ENCODE assay signal across 9 mouse cellular contexts in genomic region chr5:26006937-26007695, GRCm38 (mm10). TPM values are rescaled to one million over a fixed set of nuclear protein-coding genes. Genes with fewer than 3 reads are reported as not detected.
DNase-seq lines count a peak whose midpoint lies in the region; ATAC-seq and TF ChIP-seq lines count a peak whose summit lies in the region.
"Not testable (repeated sequence)": the region's sequence is repeated elsewhere in the genome, so short reads cannot be mapped to it uniquely, and the experiment has no call there.
"Had no signal": no experiment of that assay in that cellular context is flagged by ENCODE, and none has a peak within 500 bp of the region (broad histone marks: within the 10 kb centered on the region; RNA-seq: fewer than 3 reads in every experiment).

No protein-coding gene starts in this region.

- not testable (repeated sequence) for H3K4me1 ChIP-seq in embryonic facial prominence, embryonic 13.5 days; heart, embryonic 10.5 days; intestine, postnatal 0 days (replicated peaks; ENCODE audit: control insufficient read depth, insufficient read depth, low read length); limb, embryonic 10.5 days; midbrain, embryonic 11.5 days (ENCODE audit: control insufficient read depth, insufficient read depth, low read length)

- peak overlapping the region; percentile 55 for H3K4me2 ChIP-seq in embryonic facial prominence, embryonic 13.5 days
- peak overlapping the region; percentile 45 for H3K4me2 ChIP-seq in intestine, postnatal 0 days (replicated peaks; ENCODE audit: low read depth)
- H3K4me2 ChIP-seq in midbrain, embryonic 11.5 days: peak overlapping the region; percentile 54

- not testable (repeated sequence) for H3K9me3 ChIP-seq in embryonic facial prominence, embryonic 13.5 days; heart, embryonic 10.5 days; intestine, postnatal 0 days (ENCODE audit: control insufficient read depth); limb, embryonic 10.5 days (replicated peaks); midbrain, embryonic 11.5 days (ENCODE audit: control insufficient read depth, low read length)

- H3K9ac ChIP-seq in embryonic facial prominence, embryonic 13.5 days: 0 out of 2 replicates have a peak overlapping the region, but pooled peaks have one; percentile 1
- not testable (repeated sequence) for H3K9ac ChIP-seq in intestine, postnatal 0 days (ENCODE audit: low read depth, low read length)
- peak overlapping the region; percentile 29 for H3K9ac ChIP-seq in midbrain, embryonic 11.5 days (ENCODE audit: low read length)

- 19% methylated on average over 45 of the region's 45 CpGs for WGBS in embryonic facial prominence, embryonic 13.5 days
- 14% methylated on average over 45 of the region's 45 CpGs for WGBS in heart, embryonic 10.5 days
- 16% methylated on average over 43 of the region's 45 CpGs for WGBS in intestine, postnatal 0 days
- WGBS in limb, embryonic 10.5 days: 18% methylated on average over 45 of the region's 45 CpGs
- WGBS in midbrain, embryonic 11.5 days: 17% methylated on average over 42 of the region's 45 CpGs

- TF ChIP-seq POLR2A in brain, embryonic 14.5 days (IDR thresholded peaks at IDR 0.05; ENCODE audit: borderline replicate concordance, extremely low read depth, insufficient read depth, insufficient read length, poor library complexity, severe bottlenecking): not testable (repeated sequence)

- peak; percentile 82 for ATAC-seq in embryonic facial prominence, embryonic 13.5 days (ENCODE audit: insufficient number of reproducible peaks, insufficient read depth, low FRiP score, low TSS enrichment, low read depth)
- ATAC-seq in intestine, postnatal 0 days: peak; percentile 47
- peak; percentile 90 for ATAC-seq in midbrain, embryonic 11.5 days (ENCODE audit: low FRiP score)

- H3K27me3 ChIP-seq in embryonic facial prominence, embryonic 13.5 days: peaks cover 13% of the 10 kb centered on the region
- H3K27me3 ChIP-seq in heart, embryonic 10.5 days (ENCODE audit: insufficient read depth, poor library complexity, severe bottlenecking): peaks cover 10% of the 10 kb centered on the region
- not testable (repeated sequence) for H3K27me3 ChIP-seq in intestine, postnatal 0 days (replicated peaks; ENCODE audit: control insufficient read depth, insufficient read depth, low read length); midbrain, embryonic 11.5 days (ENCODE audit: control insufficient read depth, insufficient read depth, low read length)
- H3K27me3 ChIP-seq in limb, embryonic 10.5 days (ENCODE audit: low read depth, poor library complexity, severe bottlenecking): peaks cover 21% of the 10 kb centered on the region

- H3K27ac ChIP-seq in embryonic facial prominence, embryonic 13.5 days; heart, embryonic 10.5 days; intestine, postnatal 0 days (ENCODE audit: low read depth, low read length); limb, embryonic 10.5 days; midbrain, embryonic 11.5 days (ENCODE audit: low read depth, low read length): not testable (repeated sequence)

- not testable (repeated sequence) for TF ChIP-seq CTCF in brain, embryonic 14.5 days (IDR thresholded peaks at IDR 0.05; ENCODE audit: borderline replicate concordance, extremely low read depth, insufficient read depth, insufficient read length); intestine, postnatal 0 days (IDR thresholded peaks at IDR 0.05; ENCODE audit: low read depth)

- DNase-seq in brain, embryonic 14.5 days (ENCODE audit: low read depth): peak; percentile 70
- DNase-seq in heart, embryonic 10.5 days (ENCODE audit: low spot score): peak; percentile 83
- peak; percentile 62 for DNase-seq in limb, embryonic 10.5 days (ENCODE audit: low spot score)
- peak; percentile 95 for DNase-seq in midbrain, embryonic 11.5 days (ENCODE audit: low spot score, missing footprints)
- peak; percentile 21 for DNase-seq in right cerebral cortex, postnatal 14 days

- H3K4me3 ChIP-seq in embryonic facial prominence, embryonic 13.5 days: peak overlapping the region; percentile 28
- H3K4me3 ChIP-seq in heart, embryonic 10.5 days: peak overlapping the region; percentile 51
- H3K4me3 ChIP-seq in intestine, postnatal 0 days (ENCODE audit: low read depth, low read length): 0 out of 2 replicates have a peak overlapping the region, but pooled peaks have one; percentile 2
- H3K4me3 ChIP-seq in limb, embryonic 10.5 days: peak overlapping the region; percentile 41
- peak overlapping the region; percentile 26 for H3K4me3 ChIP-seq in midbrain, embryonic 11.5 days (ENCODE audit: low read depth, low read length)

- H3K36me3 ChIP-seq in embryonic facial prominence, embryonic 13.5 days; heart, embryonic 10.5 days; intestine, postnatal 0 days (ENCODE audit: control insufficient read depth, insufficient read depth); limb, embryonic 10.5 days; midbrain, embryonic 11.5 days (ENCODE audit: control insufficient read depth, insufficient read depth, low read length): not testable (repeated sequence)

RNA-seq across cellular contexts. Expression of gene Gm1979, which starts 2.5 kb away (rescaled TPM):
- polyA plus RNA-seq in brain, embryonic 14.5 days (2012; rRNA removed): not detected in 2 replicates
- polyA plus RNA-seq in embryonic facial prominence, embryonic 13.5 days (2015; fragmentation: Nextera tagmentation; extraction: Ambion mirVana): 0.15 and 0.21 TPM in 2 replicates
- 0.14 and 0.18 TPM in 2 replicates for polyA plus RNA-seq in heart, embryonic 10.5 days (2016; fragmentation: Nextera tagmentation; extraction: Ambion mirVana)
- not detected in 2 replicates for polyA plus RNA-seq in intestine, postnatal 0 days (2015; fragmentation: Nextera tagmentation; extraction: Ambion mirVana)
- polyA plus RNA-seq in limb, embryonic 10.5 days (2016; fragmentation: Nextera tagmentation; extraction: Ambion mirVana): not detected in 2 replicates
- 0.08 TPM in 1 of 2 replicates, not detected in the other for polyA plus RNA-seq in midbrain, embryonic 11.5 days (2014; fragmentation: Nextera tagmentation; extraction: Ambion mirVana)
- polyA plus RNA-seq: macrophage; thymus, adult 2 months had no signal

RNA-seq across cellular contexts. Expression of gene Gm5862, which starts 15.6 kb away (rescaled TPM):
- not detected in 2 replicates for polyA plus RNA-seq in brain, embryonic 14.5 days (2012; rRNA removed)
- polyA plus RNA-seq in embryonic facial prominence, embryonic 13.5 days (2015; fragmentation: Nextera tagmentation; extraction: Ambion mirVana): 0.18 TPM in 1 of 2 replicates, not detected in the other
- 0.14 TPM in 1 of 2 replicates, not detected in the other for polyA plus RNA-seq in heart, embryonic 10.5 days (2016; fragmentation: Nextera tagmentation; extraction: Ambion mirVana)
- polyA plus RNA-seq in intestine, postnatal 0 days (2015; fragmentation: Nextera tagmentation; extraction: Ambion mirVana): not detected in 2 replicates
- not detected in 2 replicates for polyA plus RNA-seq in limb, embryonic 10.5 days (2016; fragmentation: Nextera tagmentation; extraction: Ambion mirVana)
- polyA plus RNA-seq in midbrain, embryonic 11.5 days (2014; fragmentation: Nextera tagmentation; extraction: Ambion mirVana): not detected in 2 replicates
- polyA plus RNA-seq: macrophage; thymus, adult 2 months had no signal

RNA-seq across cellular contexts. Expression of gene Gm21698, which starts 18.7 kb away (rescaled TPM):
- polyA plus RNA-seq in brain, embryonic 14.5 days (2012; rRNA removed): not detected in 2 replicates
- polyA plus RNA-seq in embryonic facial prominence, embryonic 13.5 days (2015; fragmentation: Nextera tagmentation; extraction: Ambion mirVana): 0.17 and 0.20 TPM in 2 replicates
- 0.26 TPM in 1 of 2 replicates, not detected in the other for polyA plus RNA-seq in heart, embryonic 10.5 days (2016; fragmentation: Nextera tagmentation; extraction: Ambion mirVana)
- not detected in 2 replicates for polyA plus RNA-seq in intestine, postnatal 0 days (2015; fragmentation: Nextera tagmentation; extraction: Ambion mirVana)
- polyA plus RNA-seq in limb, embryonic 10.5 days (2016; fragmentation: Nextera tagmentation; extraction: Ambion mirVana): not detected in 2 replicates
- polyA plus RNA-seq in midbrain, embryonic 11.5 days (2014; fragmentation: Nextera tagmentation; extraction: Ambion mirVana): 0.08 TPM in 1 of 2 replicates, not detected in the other
- polyA plus RNA-seq: macrophage had no signal

RNA-seq across cellular contexts. Expression of gene Speer4a, which starts 32.2 kb away (rescaled TPM):
- 0.04 TPM in 1 of 2 replicates, not detected in the other for polyA plus RNA-seq in brain, embryonic 14.5 days (2012; rRNA removed)
- 0.14 and 0.23 TPM in 2 replicates for polyA plus RNA-seq in embryonic facial prominence, embryonic 13.5 days (2015; fragmentation: Nextera tagmentation; extraction: Ambion mirVana)
- 0.05 and 0.26 TPM in 2 replicates for polyA plus RNA-seq in heart, embryonic 10.5 days (2016; fragmentation: Nextera tagmentation; extraction: Ambion mirVana)
- not detected in 2 replicates for polyA plus RNA-seq in intestine, postnatal 0 days (2015; fragmentation: Nextera tagmentation; extraction: Ambion mirVana)
- not detected in 2 replicates for polyA plus RNA-seq in limb, embryonic 10.5 days (2016; fragmentation: Nextera tagmentation; extraction: Ambion mirVana)
- 0.11 TPM in 1 of 2 replicates, not detected in the other for polyA plus RNA-seq in midbrain, embryonic 11.5 days (2014; fragmentation: Nextera tagmentation; extraction: Ambion mirVana)
- polyA plus RNA-seq: macrophage; thymus, adult 2 months had no signal

RNA-seq across cellular contexts. Expression of gene Gm21680, which starts 34.7 kb away (rescaled TPM):
- polyA plus RNA-seq in brain, embryonic 14.5 days (2012; rRNA removed): not detected in 2 replicates
- 0.07 and 0.29 TPM in 2 replicates for polyA plus RNA-seq in embryonic facial prominence, embryonic 13.5 days (2015; fragmentation: Nextera tagmentation; extraction: Ambion mirVana)
- 0.09 and 0.20 TPM in 2 replicates for polyA plus RNA-seq in heart, embryonic 10.5 days (2016; fragmentation: Nextera tagmentation; extraction: Ambion mirVana)
- not detected in 2 replicates for polyA plus RNA-seq in intestine, postnatal 0 days (2015; fragmentation: Nextera tagmentation; extraction: Ambion mirVana)
- not detected in 2 replicates for polyA plus RNA-seq in limb, embryonic 10.5 days (2016; fragmentation: Nextera tagmentation; extraction: Ambion mirVana)
- polyA plus RNA-seq in midbrain, embryonic 11.5 days (2014; fragmentation: Nextera tagmentation; extraction: Ambion mirVana): not detected in 2 replicates
- polyA plus RNA-seq: macrophage; thymus, adult 2 months had no signal

Comparison
In these comparisons a context has a peak if more than half of its experiments do, and no peak if none do; other contexts are left out.
1. DNase-seq: peak in every context shown above with its lines; median percentile 95 in midbrain, embryonic 11.5 days; 83 in heart, embryonic 10.5 days; 70 in brain, embryonic 14.5 days; 62 in limb, embryonic 10.5 days; 21 in right cerebral cortex, postnatal 14 days.